Mouse (Mus musculus) liver, embryonic 14.5 days (tissue): ENCODE data around the gene Gm44579.

Source experiments
- CTCF ChIP-seq: IDR thresholded peaks from 2 replicates; pipeline ENCODE4 v1.5.1; 2016; ENCODE audit warnings: antibody characterized with exemption, low read depth, control low read depth
- EP300 ChIP-seq: IDR thresholded peaks from 2 replicates; pipeline ENCODE4 v1.6.1; 2016; ENCODE audit warnings: antibody characterized with exemption, low read depth

GRCm38 (mm10) chr15:98184456-98184855, 36.3 kb downstream of the Gm44579 start:
- TF ChIP-seq CTCF (no peak), EP300 (no peak)
